Mouse (Mus musculus) ZHBTc4 (cell line): ENCODE data around the gene AK157302.
"Not testable (repeated sequence)": the region's sequence is repeated elsewhere in the genome, so short reads cannot be mapped to it uniquely, and the experiment has no call there.

Source experiments
- DNase-seq: peaks from one replicate; pipeline ENCODE4 v3.0.0-alpha.2; 2011; ENCODE audit warnings: low read depth, low spot score

The AK157302 gene

DNA sequence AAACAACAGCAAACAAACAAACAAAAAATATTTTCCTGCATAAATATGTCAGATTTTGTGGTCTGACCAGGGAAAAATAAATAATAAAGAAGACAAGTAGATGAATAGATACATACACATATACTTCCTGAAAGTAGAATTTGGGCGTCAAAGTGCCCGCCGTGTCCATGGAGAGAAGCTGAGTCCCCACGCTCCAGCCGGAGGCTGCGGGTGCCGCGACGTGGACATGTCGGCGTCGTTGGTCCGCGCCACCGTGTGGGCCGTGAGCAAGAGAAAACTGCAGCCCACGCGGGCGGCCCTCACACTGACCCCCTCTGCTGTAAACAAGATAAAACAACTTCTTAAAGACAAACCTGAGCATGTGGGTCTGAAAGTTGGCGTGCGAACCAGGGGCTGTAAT lies at the start of gene AK157302:
Gene AK157302 (plus strand): TSS at position 144 of the 400 bp plus-strand sequence.
- peak; percentile 35 for DNase-seq

DNA sequence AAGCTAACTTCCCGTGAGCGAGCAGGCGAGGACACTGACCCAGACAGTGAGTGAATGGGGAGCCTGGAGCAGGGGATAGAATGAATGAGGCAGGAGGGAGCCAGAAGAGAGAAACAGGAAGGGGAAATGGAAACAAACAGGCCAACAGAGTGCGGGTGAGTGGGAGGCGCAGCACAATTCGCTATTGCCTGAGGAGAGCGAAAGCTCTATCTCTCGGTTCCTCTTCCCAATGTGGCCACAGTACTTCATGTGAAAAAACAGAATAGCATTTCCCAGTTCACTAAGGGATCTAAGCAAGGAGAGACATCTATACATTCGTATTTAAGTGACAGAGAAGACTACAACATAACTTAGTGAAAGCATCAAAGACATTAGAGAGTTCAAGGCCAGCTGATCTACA lies 48.2 kb upstream of the AK157302 start:
- no peak for DNase-seq

DNA sequence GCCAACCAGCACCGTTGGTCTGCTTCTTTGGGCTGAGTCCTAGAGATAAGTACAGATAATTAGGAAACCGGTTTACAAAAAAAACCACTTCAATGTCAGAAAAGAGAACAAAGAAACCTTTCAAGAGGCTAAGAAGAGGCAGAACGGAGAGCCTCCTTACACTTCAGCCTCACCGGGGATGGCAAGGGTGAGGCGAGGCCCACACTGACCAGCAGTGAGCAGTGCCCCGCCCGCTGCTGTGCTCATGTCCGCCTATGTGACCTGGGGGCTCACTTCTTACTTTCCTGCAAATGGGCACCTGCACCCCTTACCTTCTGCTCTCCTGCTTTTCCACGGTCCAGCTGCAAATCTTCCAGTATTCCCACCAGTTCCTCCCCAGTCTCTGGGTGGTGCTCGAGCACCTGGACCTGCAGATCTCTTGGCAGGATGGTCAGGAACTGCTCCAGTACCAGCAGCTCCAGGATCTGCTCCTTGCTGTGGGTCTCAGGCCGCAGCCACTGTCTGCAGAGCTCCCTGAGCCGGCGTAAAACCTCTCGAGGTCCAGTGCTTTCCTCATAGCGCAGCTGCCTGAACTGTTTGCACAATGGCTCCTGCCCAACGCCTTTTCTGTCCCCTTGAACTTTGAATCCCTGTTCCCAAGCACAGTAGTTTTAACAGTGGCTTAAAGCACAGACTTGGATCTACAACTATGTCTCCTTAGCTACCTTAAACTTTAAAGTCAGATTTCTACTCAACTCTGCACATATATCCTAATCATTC lies 47.0 kb upstream of the AK157302 start:
- no peak for DNase-seq

DNA sequence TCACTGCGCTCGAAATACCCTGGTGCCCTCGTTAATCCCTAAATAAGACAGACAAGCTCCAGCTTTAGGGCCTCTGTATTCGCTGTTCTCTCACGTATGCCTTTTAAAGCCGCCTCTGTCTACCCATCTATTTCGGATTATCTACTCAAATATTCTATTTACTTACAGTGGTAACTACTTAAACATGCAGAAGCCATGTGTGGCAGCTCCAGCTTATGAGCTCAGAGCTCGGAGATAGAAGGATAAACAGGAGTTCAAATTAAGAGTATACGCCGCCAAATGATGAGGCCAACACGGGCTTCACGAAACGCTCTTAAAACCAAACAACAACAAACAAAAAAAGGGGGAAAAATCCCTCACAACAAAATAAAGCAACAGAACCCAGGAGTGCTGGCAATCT lies 42.0 kb upstream of the AK157302 start:
- DNase-seq, result no peak

DNA sequence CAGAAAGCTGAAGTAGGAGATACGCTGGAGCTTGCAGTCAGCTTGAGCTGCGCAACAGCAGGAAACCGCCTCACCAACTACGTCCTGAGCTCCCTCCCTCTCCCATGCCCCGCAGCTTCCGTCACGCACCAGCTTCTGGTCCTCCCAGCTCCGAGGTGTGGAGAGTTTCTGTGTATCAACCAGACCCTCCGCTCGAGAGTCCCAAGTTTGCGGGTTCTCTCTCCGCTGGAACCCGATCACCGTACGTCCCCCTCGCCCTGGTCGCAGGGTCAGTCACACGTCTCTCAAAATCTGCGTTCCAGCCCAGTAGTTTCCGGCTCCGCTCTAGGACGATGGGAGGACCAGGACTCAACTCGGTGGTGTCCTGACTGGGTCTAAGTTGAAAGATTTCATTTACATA lies 41.6 kb upstream of the AK157302 start, which contains the start of gene Zscan26:
Gene Zscan26 (minus strand): TSS at position 282 of the 400 bp plus-strand sequence.
- peak; percentile 90 for DNase-seq

DNA sequence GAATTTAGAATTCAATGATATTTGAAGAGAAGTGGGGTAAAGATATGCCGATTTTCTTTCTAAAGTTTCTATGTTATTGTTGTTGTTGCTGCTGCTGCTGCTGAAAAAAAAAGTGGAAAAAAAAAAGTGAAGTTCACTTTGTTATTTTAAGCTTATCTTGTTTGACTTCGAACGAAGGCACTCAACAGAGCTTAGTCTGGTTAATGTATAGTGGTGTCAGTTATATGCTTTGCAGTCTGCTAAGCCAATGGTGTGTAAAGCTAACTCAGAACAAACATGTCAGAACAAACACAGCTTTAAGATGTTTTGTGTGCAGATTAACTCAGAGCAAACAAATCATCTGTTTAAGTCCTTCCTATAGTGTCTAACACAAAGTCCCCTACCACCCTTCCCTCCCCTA lies 40.9 kb upstream of the AK157302 start:
- no peak for DNase-seq

DNA sequence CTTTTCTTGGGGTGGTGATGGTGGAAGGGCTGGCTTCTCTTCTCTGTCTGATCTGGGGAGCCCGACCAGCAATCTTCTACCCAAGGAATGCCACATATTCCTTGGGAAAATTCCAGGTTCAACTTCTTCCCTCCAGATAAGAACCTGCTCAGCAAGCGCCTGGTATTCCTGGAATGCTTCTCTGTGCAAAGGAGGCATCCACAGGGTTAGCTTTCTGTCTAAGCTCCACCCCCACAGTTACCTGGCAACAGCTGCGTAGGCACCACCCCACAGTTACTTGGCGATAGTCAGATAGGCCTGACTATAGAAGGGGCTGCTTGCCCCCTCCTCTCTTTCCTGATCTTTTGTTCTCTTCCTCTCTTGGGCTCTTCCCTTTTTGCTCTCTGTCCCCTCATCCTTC lies 38.7 kb upstream of the AK157302 start:
- peak; percentile 92 for DNase-seq

DNA sequence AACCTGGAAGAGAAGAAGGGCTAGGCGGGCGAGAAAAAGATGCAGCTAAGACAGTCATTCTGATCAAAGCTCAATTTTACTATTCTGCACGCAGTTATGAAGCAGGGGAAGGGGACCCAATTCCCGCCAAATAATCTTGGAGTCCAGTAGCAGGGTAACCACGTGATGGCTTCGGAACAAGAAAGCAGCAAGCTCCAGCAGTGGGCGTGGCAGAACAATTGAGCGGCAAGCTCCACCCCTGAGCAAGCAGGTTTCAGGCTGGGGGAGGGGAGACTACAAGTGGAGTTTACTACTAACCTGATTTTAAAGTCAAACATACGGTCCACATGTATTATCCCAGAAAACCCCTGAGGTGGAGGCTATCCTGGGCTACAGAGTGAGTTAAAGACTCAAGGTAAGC lies 32.5 kb upstream of the AK157302 start:
- DNase-seq, result peak; percentile 70

DNA sequence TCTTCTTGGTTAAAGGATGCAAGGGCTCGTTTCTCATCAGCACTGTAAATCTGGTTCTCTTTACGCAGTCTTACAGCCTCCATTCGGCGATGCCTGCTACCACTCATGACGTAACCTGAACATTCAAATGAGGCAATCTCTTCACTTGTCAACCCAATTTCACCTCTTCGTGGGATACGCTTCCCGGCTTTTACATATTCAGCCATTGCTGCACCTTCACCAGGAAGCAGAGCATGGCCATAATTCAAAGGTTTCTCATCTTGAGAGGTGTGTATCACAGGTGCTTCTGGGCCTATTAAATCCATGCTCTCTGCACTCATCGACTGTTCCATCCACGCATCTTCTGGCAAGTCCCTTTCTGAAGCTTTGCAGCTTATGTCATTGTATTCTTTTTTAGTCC lies 27.7 kb upstream of the AK157302 start:
- DNase-seq, result no peak

DNA sequence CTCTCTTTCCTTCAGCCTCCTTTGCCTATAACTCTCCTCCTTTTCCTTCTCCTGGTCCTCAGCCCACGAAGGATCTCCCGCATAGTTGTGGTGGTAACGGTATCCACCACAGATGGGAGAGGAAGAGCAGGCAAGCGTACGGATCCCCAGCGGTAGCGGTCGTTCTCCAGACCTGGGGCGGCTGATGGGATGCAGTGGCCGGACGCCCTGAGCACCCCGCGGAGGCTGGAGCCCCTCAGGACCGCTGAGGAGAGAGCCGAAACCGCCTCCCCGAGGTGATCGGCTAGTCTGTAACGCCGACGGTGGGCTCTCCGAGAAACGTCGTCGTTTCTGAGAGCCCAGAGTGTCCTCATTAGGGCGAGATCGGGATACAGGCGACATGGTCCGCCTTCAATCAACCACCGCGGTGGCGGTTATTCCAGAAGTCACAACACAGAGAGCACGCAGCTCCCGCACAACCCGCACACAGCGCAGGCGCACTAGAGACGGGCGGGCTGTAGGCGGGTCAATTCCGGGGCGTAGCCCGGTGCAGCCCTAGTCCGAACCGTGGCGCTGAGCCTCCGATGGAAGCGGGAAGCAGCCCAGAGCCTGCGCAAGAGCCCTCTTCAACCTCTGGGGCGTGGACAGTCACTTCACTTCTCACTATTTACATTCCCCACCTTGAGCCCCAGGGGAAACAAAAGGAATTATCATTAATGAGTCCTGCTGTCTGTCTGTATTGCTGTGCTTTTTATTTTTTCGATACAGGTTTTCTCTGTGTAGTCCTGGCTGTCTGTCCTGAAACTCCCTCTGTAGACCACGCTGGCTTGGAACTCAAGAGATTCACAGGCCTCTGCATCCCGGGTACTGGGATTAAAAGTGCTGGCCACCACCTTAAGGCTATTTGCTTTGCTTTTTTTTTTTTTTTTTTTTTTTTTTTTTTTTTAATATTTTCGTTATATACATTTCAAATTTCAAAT lies 26.7 kb upstream of the AK157302 start, which contains the start of gene Nkapl:
Gene Nkapl (minus strand): TSS at position 449 of the 959 bp plus-strand sequence.
- DNase-seq, result peak; percentile 95

DNA sequence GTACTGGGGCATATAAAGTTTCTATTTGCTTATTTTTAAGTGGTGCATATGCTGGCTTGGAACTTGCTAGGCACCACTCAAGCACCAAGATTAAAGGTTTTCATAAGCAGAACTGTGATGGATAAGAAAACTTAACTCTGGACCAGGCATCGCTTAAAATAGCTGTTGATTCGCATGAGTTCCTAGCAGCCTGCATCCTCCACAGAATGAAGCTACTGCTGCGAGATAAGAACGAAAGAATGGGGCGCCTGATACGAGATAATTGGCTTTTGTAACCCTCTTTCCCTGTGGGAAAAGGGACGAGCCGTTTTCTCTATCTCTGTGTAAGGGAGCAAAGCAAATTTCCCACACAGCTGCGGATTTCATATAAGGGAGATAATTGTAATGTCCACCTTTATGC lies 25.9 kb upstream of the AK157302 start:
- no peak for DNase-seq

DNA sequence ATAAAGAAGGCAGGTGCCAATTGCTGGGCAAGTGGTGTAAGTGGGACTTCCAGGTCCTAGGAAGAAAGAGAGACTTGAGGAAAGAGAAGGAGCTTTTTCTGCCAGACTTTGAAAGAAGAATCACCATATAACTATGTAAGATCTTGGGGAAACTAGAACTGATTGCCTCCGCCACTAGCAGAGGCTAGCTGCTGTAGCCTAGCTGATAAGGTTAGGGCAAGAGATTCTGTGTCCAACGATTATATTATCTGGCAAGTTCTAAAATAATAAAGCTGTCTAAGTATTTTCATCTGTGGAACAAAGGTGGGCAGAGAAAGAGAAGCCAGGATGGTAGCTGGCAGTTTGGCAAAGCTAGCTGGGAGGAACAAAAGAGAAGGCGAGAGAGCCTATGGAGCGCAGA lies 22.6 kb upstream of the AK157302 start:
- DNase-seq, result no peak

DNA sequence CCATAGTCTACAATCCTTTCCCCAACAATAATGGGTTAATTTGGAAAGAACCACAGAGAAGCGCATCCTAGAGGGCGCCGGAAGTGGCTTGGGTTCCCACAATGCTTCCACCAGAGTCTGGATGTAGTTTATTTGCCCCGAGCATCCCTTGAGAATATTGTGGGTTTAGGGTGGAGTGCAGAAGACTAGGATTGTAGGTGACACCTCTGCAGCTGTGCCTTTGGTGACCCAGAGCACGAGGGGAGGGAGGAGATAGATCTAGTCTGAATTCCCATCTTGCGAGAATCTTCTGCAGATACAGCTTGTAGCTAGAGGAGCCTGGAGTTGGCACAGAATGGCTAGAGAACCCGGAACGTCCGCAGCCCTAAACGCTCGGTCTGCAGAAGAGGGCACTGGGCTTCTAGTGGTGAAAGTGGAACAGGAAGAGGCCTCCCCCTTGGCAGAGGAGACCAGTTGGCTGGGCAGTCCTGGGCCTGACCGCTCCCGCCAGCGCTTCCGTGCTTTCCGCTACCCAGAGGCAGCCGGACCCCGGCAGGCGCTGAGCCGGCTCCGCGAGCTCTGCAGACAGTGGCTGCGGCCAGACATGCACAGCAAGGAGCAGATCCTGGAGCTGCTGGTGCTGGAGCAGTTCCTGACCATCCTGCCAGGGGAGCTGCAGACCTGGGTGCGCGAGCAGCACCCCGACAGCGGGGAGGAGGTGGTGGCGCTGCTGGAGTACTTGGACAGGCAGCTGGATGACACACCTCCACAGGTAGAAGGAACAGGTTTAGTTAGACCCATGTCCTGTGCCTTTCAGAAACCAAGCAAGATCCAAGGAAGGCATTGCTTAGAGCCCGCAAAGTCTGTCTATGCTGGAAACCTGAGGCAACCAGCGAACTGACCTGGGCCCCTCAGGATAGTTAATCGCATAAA lies 16.0 kb upstream of the AK157302 start, which contains the start of the genes Zkscan4 and Gm10065:
Gene Zkscan4 (plus strand): TSS at position 149 of the 912 bp plus-strand sequence.
Gene Gm10065 (minus strand): TSS at position 683 of the 912 bp plus-strand sequence.
- DNase-seq, result peak; percentile 55

DNA sequence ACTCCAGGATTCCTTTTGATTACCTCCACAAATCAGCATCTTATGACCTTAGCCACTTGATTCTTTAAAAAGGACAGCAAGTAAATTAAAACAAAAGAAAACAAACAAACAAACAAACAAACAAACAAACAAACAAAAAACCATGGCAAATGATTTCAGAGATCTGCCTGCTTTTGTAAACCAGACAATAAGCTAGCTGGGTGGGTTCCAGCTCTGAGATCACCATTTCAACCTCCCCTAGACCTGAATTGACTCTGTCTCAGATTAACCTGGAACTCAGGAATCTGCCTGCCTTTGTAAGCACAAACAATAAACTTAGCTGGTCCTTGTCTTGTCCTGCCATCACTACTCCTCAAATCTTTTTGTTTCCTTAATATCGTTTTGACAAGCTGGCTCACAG lies 8.1 kb upstream of the AK157302 start:
- peak; percentile 58 for DNase-seq

DNA sequence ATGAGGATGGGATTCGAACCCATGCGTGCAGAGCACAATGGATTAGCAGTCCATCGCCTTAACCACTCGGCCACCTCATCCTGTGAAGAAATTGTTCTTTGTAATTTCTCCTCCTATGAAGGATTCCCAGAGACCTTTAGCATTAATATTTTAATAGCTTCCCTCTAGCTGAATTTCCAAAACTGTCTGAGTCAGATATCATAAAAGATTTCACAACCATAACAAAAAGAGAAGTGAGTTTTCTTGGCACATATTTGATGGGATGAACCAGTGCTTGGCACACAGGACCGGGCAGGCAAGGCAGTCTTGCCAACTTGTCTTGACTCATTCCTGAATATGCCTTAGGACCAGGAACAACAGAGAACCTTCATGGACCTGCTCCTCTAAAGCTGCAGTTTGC lies 2.2 kb upstream of the AK157302 start:
- DNase-seq, result no peak

DNA sequence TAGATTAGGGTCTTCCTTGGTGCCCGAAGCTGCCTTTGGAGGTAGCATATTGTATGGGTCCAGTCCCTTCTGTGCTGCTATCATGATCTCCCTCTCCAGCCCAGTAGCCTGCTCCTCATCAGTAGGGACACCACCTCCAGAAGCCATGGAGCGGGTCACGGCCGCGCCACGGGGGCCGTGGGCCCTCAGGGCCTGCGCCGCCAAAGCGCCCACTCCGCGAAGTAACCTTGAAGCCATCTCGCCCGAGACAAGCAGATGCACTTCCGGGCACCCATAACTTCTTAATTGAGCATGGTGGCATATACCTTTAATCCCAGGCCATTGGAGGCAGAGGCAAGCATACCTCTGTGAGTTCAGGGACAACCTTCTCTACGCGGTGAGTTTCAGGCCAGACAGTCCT lies 6.2 kb downstream of the AK157302 start, which contains the start of gene Gm11273:
Gene Gm11273 (minus strand): TSS at position 237 of the 400 bp plus-strand sequence.
- not testable (repeated sequence) for DNase-seq

DNA sequence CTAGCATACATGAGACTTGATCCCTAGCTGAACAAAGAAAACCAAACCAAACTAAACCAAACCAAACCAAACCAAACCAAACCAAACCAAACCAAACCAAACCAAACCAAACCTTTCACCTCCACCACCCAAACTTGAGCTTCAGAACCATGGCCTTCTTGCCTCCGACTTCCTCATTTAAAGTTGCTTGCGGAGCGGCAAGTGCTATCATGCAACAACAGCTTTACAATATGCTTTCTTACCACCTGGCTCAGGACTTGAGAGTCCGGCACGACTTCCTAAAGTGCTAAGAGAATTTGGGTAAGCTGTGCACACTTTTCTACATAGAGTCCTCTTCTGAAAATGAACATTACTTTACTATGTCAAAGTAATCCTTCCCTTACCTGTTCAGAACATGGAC lies 7.3 kb downstream of the AK157302 start:
- DNase-seq, result no peak

DNA sequence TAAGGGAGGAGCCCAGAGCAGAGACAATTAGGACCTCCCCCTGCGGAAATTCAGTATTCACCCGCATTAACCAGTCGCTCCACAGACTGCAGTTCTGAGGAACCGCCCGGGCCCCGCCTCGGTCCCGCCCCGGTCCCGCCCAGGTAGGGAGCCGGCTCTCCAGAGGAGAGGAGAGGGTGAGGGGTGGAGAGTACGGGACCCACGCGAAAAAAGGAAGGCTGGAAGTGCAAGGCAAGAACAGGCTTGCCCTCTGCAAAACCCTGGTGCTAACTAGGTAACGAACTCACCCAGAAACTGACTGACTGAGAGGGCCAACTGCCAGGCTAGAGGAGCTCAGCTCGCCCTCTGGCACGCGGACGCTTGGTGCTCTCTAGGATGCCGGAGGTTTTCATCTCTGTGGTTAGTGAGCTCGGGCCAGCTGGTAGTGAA lies 11.2 kb downstream of the AK157302 start:
- DNase-seq, result peak; percentile 96

DNA sequence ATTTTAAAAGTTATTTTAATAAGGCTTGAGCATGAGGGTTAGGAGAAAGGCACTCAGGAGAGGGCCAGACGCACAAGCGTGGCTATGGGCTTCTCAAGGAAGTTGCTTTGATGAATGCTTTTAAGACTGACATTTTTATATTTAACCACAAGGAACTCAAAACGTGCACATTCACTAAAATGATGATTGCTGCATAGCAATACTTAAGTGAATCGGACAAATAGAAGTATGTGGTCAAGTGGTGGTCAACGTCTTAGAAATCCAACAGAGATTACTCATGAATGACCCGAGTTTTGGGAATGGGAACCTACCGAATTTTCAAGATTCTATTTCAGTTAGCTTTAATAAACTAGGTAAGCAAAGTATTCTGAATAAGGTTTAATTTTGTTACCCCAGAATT lies 35.1 kb downstream of the AK157302 start:
- DNase-seq, result peak; percentile 4

DNA sequence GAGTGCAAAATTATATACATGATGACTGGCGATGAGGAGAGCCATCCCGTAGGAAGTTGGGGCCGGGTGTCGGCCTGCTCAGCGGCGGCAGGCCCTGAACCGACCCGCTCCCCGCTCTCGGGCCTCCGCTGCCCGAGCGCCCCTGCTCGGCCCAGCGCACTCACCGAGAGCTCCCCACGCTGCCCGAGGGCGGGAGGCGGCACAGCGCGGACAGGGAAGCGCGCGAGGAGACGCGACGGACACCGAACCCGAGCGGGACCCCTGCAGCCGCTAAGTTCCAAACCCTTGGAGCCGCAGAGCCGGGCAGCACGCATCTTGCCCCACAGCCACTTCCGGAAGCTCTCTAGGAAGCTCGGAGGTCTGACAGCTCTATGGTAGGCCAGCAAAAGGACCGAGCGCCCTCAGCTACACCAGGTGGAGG lies 35.8 kb downstream of the AK157302 start, which contains the start of gene Zkscan8:
Gene Zkscan8 (minus strand): TSS at position 340 of the 421 bp plus-strand sequence.
- DNase-seq, result peak; percentile 93

DNA sequence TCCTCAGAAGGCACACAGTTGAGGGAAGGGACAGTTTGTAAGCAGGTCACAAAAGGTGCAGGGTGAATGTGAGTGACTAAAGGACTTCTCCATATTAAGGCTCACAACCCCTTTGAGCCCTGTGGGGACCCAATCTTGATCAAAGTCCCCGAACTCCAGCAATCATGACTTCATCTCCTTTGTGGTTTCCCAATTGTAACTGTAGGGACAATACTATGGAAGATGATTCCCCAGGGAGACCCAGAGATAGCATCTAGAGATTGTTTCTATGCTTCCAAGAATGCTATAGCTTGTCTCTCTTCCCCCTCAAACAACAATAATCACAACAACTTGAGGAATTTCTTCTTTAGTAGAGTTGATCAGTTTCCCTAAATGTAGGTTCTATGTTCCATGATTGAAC lies 47.7 kb downstream of the AK157302 start, which contains the start of gene Olfr1366:
Gene Olfr1366 (minus strand): TSS at position 101 of the 400 bp plus-strand sequence.
- no peak for DNase-seq
